Mouse (Mus musculus) CH12.LX (cell line): ENCODE data around the gene Pex16. TPM values are rescaled to one million over a fixed set of nuclear protein-coding genes. Genes with fewer than 3 reads are reported as not detected.

Source experiments
- DNase-seq: peaks from one replicate; pipeline ENCODE4 v3.0.0-alpha.2; 2013; ENCODE audit errors: extremely low read depth
- H3K27ac ChIP-seq: 2 replicates; pipeline ENCODE4 v1.5.1; 2012; ENCODE audit warnings: low read depth, mild to moderate bottlenecking, control low read depth, moderate library complexity; ENCODE audit not compliant: insufficient read depth
- H3K27me3 ChIP-seq: replicated peaks from 2 replicates; pipeline ENCODE3; 2012; ENCODE audit warnings: inconsistent platforms
- H3K36me3 ChIP-seq, 2 experiments: replicated peaks in 1 of 2; 2 replicates each; pipeline versions ENCODE3 to v1.6.1; 2012; ENCODE audit warnings: inconsistent platforms in 1 of 2, low read length in 1 of 2, mild to moderate bottlenecking in 1 of 2, mixed read lengths in 1 of 2, moderate library complexity in 1 of 2; ENCODE audit not compliant: control insufficient read depth in 1 of 2, insufficient read depth in 1 of 2
- H3K4me1 ChIP-seq, 2 experiments: 2 replicates each; pipeline ENCODE4 v1.6.1; 2012; ENCODE audit warnings: inconsistent platforms in 1 of 2, moderate library complexity in 1 of 2; ENCODE audit not compliant: insufficient read depth in 2 of 2, control insufficient read depth in 1 of 2
- H3K4me2 ChIP-seq: 2 replicates; pipeline ENCODE4 v1.6.1; 2012; ENCODE audit warnings: low read depth, mild to moderate bottlenecking, control low read depth; ENCODE audit not compliant: poor library complexity, insufficient read depth, severe bottlenecking
- H3K4me3 ChIP-seq, 3 experiments: fragments of 150-350 bp in 1 of 3; sonication (generic) in 1 of 3; replicated peaks in 1 of 3; 2 replicates each; pipeline versions ENCODE3 to v1.5.1; 2011 to 2012; ENCODE audit warnings: low read depth in 2 of 3, low read length in 2 of 3, mild to moderate bottlenecking in 2 of 3, moderate library complexity in 2 of 3, control low read depth in 1 of 3, improper control_type of control experiment in 1 of 3, inconsistent platforms in 1 of 3, mixed read lengths in 1 of 3; ENCODE audit not compliant: poor library complexity in 1 of 3
- H3K79me2 ChIP-seq: replicated peaks from 2 replicates; pipeline ENCODE4 v1.6.1; 2012; ENCODE audit warnings: mild to moderate bottlenecking, moderate library complexity; ENCODE audit not compliant: control insufficient read depth, poor library complexity, insufficient read depth, severe bottlenecking; ENCODE audit errors: extremely low read depth
- H3K9ac ChIP-seq: 2 replicates; pipeline ENCODE4 v1.6.1; 2012; ENCODE audit warnings: low read depth, mild to moderate bottlenecking, control low read depth, moderate library complexity; ENCODE audit not compliant: insufficient read depth
- H3K9me3 ChIP-seq: replicated peaks from 2 replicates; pipeline ENCODE3; 2012; ENCODE audit warnings: low read length, inconsistent platforms, mixed read lengths
- BHLHE40 ChIP-seq: IDR thresholded peaks from 2 replicates; pipeline ENCODE4 v1.6.1; 2011; ENCODE audit warnings: mild to moderate bottlenecking, low read depth, low read length, improper control_type of control experiment
- CTCF ChIP-seq, 2 experiments: IDR thresholded peaks in 1 of 2; conservative IDR thresholded peaks in 1 of 2; 2 replicates each; pipeline ENCODE4 v1.5.1; 2011 to 2012; ENCODE audit warnings: low read depth in 2 of 2, low read length in 2 of 2, improper control_type of control experiment in 1 of 2, inconsistent platforms in 1 of 2, mild to moderate bottlenecking in 1 of 2, moderate library complexity in 1 of 2
- E2F4 ChIP-seq: IDR thresholded peaks from 2 replicates; pipeline ENCODE4 v1.6.1; 2011; ENCODE audit warnings: low read depth, low read length, improper control_type of control experiment; ENCODE audit not compliant: insufficient replicate concordance
- ELF1 ChIP-seq: IDR thresholded peaks from 2 replicates; pipeline ENCODE4 v1.6.1; 2014; ENCODE audit warnings: low read depth, mild to moderate bottlenecking, inconsistent platforms, low read length, improper control_type of control experiment
- IRF4 ChIP-seq: IDR thresholded peaks from 2 replicates; pipeline ENCODE4 v1.6.1; 2014; ENCODE audit warnings: low read depth, mild to moderate bottlenecking, inconsistent platforms, low read length, improper control_type of control experiment
- JUN ChIP-seq: IDR thresholded peaks from 2 replicates; pipeline ENCODE4 v1.6.1; 2011; ENCODE audit warnings: low read depth, mild to moderate bottlenecking, low read length, improper control_type of control experiment, moderate library complexity; ENCODE audit not compliant: insufficient read depth
- MAFK ChIP-seq: IDR thresholded peaks from 2 replicates; pipeline ENCODE4 v1.6.1; 2011; ENCODE audit warnings: low read length, improper control_type of control experiment; ENCODE audit not compliant: insufficient replicate concordance
- MYC ChIP-seq: IDR thresholded peaks from 2 replicates; pipeline ENCODE4 v1.6.1; 2011; ENCODE audit warnings: low read depth, mild to moderate bottlenecking, improper control_type of control experiment, low read length
- NRF1 ChIP-seq: IDR thresholded peaks from 2 replicates; pipeline ENCODE4 v1.6.1; 2014; ENCODE audit warnings: low read depth, mild to moderate bottlenecking, inconsistent platforms, low read length, improper control_type of control experiment, moderate library complexity
- USF2 ChIP-seq: conservative IDR thresholded peaks from 2 replicates; pipeline ENCODE4 v1.6.1; 2011; ENCODE audit warnings: low read depth, low read length, improper control_type of control experiment
- ZNF384 ChIP-seq: IDR thresholded peaks from 2 replicates; pipeline ENCODE4 v1.6.1; 2012; ENCODE audit warnings: low read depth, low read length, improper control_type of control experiment, inconsistent platforms
- dilution Hi-C: fragments of 300-500 bp; cut with MboI; formaldehyde crosslinking; loops from 2 replicates; pipeline ENCODE4 v1.14.3; 2020; ENCODE audit warnings: low sequenced_read_pairs; ENCODE audit not compliant: extremely low pct_unique_long_range_greater_than_20kb, extremely low pct_ligation_motif_present
- in situ Hi-C: fragments of 300-500 bp; cut with MboI; formaldehyde crosslinking; loops from 3 replicates; pipeline ENCODE4 v1.14.3; 2019; ENCODE audit warnings: low sequenced_read_pairs, low pct_ligation_motif_present, low pct_unique_long_range_greater_than_20kb, mixed read lengths
- polyA plus RNA-seq: library from polyadenylated mRNA; unstranded; fragments of >175 nt; gene quantifications from 2 replicates; pipeline ENCODE4 v1.2.1, GENCODE M21; 2012; ENCODE audit warnings: low read depth; ENCODE audit not compliant: insufficient read length
- total RNA-seq, 2 experiments: library from RNA; depleted of rRNA; stranded (reverse); fragments of 300-350 nt in 1 of 2; fragments of >200 nt in 1 of 2; gene quantifications; 2 replicates each; pipeline ENCODE4 v1.2.3; 2012 to 2014

Gene Pex16
- total and polyA plus RNA-seq, 3 experiments, result 28.7 to 44.0 (median 36.6) TPM

GRCm38 (mm10) chr2:92347191-92347590 is 27.3 kb upstream of the Pex16 start (continued):
- no peak for TF ChIP-seq USF2

GRCm38 (mm10) chr2:92349589-92350425 is 24.7 kb upstream of the Pex16 start:
- dilution Hi-C loops, result no loop called here
- no peak for DNase-seq
- no peak overlapping the region for H3K4me3 ChIP-seq
- no peak overlapping the region for H3K4me2 ChIP-seq
- H3K79me2 ChIP-seq, result no peaks in the 10 kb centered on the region
- no peaks in the 10 kb centered on the region for H3K27me3 ChIP-seq
- TF ChIP-seq ZNF384, result no peak
- TF ChIP-seq USF2, result no peak
- no peak for TF ChIP-seq BHLHE40
- TF ChIP-seq MAFK, result no peak
- no peak overlapping the region for H3K27ac ChIP-seq
- peaks cover 53 to 84% of the 10 kb centered on the region in 2 experiments for H3K36me3 ChIP-seq
- H3K9ac ChIP-seq, result no peak overlapping the region
- in situ Hi-C loops, result no loop called here
- H3K4me1 ChIP-seq, result no peaks in the 10 kb centered on the region
- H3K9me3 ChIP-seq, result no peaks in the 10 kb centered on the region

GRCm38 (mm10) chr2:92350686-92351085 is 23.8 kb upstream of the Pex16 start:
- dilution Hi-C loops, result no loop called here
- DNase-seq, result no peak
- TF ChIP-seq ELF1 (no peak), IRF4 (no peak)
- in situ Hi-C loops, result no loop called here
- H3K9ac ChIP-seq, result no peak overlapping the region
- H3K4me2 ChIP-seq, result no peak overlapping the region
- no peak overlapping the region for H3K4me3 ChIP-seq
- H3K27ac ChIP-seq, result no peak overlapping the region
- no peaks in the 10 kb centered on the region for H3K4me1 ChIP-seq
- H3K36me3 ChIP-seq, result peaks cover 52 to 87% of the 10 kb centered on the region in 2 experiments
- no peaks in the 10 kb centered on the region for H3K27me3 ChIP-seq
- H3K79me2 ChIP-seq, result no peaks in the 10 kb centered on the region
- H3K9me3 ChIP-seq, result no peaks in the 10 kb centered on the region

GRCm38 (mm10) chr2:92353402-92353801 is 21.1 kb upstream of the Pex16 start:
- DNase-seq, result no peak
- Histone ChIP-seq H3K27ac (no peak overlapping the region), H3K27me3 (no peaks in the 10 kb centered on the region), H3K9me3 (no peaks in the 10 kb centered on the region), H3K79me2 (no peaks in the 10 kb centered on the region), H3K4me3 (no peak overlapping the region), H3K36me3 (peaks cover 58 to 95% of the 10 kb centered on the region in 2 experiments), H3K9ac (no peak overlapping the region), H3K4me1 (no peaks in the 10 kb centered on the region), H3K4me2 (no peak overlapping the region)
- in situ Hi-C loops, result no loop called here
- dilution Hi-C loops, result no loop called here
- no peak for TF ChIP-seq NRF1
- TF ChIP-seq JUN, result no peak
- no peak for TF ChIP-seq E2F4
- no peak for TF ChIP-seq MYC
- no peak for TF ChIP-seq CTCF (conservative IDR thresholded peaks at IDR 0.05 in 1 of 2, IDR thresholded peaks at IDR 0.05 in 1 of 2; ENCODE audit: low read depth in 2 of 2, low read length in 2 of 2)
